Mouse (Mus musculus): ENCODE measurements at regions not wholly inside any gene's neighbourhood (a gene's known extent, or its start where the extent isn't known, plus 50 kb on each side); places are given as distances from the start of the nearest gene placed in this dataset.

DNA sequence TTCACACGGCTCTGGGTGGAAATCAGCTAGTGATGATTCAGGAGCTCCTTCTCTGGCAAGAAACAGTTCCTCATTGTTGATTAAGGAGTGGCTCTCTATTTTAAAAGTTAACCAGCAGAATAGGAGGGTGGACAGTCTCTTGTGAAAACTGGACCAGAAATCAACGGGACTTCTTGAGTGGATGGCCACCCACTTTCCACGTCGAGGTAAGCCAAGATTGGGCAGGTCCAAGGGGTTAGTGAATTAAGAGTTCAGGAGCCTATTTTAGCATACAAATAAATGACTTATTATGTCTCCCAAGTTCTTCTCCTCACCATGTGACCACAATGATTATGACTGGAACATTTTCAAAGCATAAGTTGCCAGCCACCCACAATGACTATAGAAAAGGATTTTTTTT is 77.7 kb upstream of the Dkk2 start:
- no peak for DNase-seq (ENCODE audit: low spot score)
- 82% methylated on average over 4 of the region's 4 CpGs for WGBS
- no peaks in the 10 kb centered on the region for H3K36me3 ChIP-seq
- H3K27me3 ChIP-seq (ENCODE audit: low read depth, poor library complexity, severe bottlenecking), result no peaks in the 10 kb centered on the region
- no peak overlapping the region for H3K4me3 ChIP-seq
- H3K9me3 ChIP-seq (replicated peaks), result no peaks in the 10 kb centered on the region
- H3K27ac ChIP-seq, result no peak overlapping the region
- no peaks in the 10 kb centered on the region for H3K4me1 ChIP-seq

DNA sequence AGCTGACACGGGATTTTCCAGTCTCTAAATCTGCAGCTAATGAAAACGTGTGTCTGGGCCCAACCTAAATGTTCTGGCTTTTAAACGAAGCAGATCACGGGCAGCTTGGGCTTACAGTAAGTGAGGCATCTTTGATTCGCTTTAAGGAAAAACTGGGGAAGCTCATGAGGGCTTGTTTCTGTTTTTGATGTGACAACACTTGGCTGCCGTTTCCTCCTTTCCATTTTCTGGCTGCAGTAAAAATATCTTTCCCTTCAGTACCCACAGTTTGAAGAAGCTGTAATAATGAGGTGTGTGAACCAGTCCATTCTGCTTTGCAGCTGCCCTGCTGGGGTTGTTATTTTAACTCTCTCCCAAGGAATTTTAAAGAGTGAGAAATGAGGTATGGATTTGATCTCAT is 69.9 kb upstream of the Dkk2 start:
- H3K36me3 ChIP-seq, result no peaks in the 10 kb centered on the region
- 59% methylated on average over 6 of the region's 6 CpGs for WGBS
- no peak overlapping the region for H3K27ac ChIP-seq
- no peak overlapping the region for H3K4me3 ChIP-seq
- H3K27me3 ChIP-seq (ENCODE audit: low read depth, poor library complexity, severe bottlenecking), result no peaks in the 10 kb centered on the region
- H3K4me1 ChIP-seq, result peaks cover 7% of the 10 kb centered on the region; the same call in 1 of the 2 replicates
- no peaks in the 10 kb centered on the region for H3K9me3 ChIP-seq (replicated peaks)
- DNase-seq (ENCODE audit: low spot score), result no peak

DNA sequence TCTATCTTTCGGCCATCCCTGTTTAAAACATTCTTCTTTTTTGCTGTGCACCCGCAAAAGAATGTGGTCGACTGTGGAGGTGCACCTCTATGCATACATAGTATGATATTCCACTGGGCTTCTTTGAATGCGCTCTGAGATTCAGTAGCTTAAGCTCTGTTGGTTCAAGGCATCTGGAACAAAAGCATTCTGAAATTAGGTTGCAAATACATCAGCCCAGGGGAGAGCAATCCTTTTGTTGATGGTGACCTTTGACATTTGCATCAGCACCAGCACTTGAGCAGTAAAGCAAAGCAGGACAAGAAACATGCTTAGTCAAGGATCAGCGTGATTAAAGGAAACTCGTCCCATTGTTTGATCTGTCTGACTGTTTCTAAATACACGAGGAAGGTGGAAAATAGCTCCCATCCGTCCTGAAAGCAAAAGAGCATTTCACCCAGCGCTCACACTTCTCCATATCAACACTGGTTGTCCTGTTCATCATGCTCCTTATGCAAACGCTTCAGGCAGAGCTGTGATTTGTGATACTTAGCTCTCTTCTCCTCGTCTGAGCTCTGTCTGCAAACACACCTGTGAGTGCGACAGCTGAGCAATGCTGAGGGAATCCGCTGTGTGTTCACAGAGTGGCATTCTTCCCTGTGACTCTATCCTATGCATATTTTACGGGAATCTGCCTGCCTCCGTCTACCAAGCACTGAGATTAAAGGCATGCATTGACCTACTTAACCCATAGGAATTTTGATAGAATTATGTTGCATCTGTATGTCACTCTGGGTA is 67.4 kb upstream of the Dkk2 start:
- Histone ChIP-seq H3K4me1 (peaks cover 12% of the 10 kb centered on the region; the same call in 1 of the 2 replicates), H3K27me3 (ENCODE audit: low read depth, poor library complexity, severe bottlenecking) (no peaks in the 10 kb centered on the region), H3K36me3 (no peaks in the 10 kb centered on the region), H3K9me3 (replicated peaks) (no peaks in the 10 kb centered on the region), H3K27ac (no peak overlapping the region), H3K4me3 (no peak overlapping the region)
- no peak for DNase-seq (ENCODE audit: low spot score)
- 50% methylated on average over 15 of the region's 15 CpGs for WGBS

DNA sequence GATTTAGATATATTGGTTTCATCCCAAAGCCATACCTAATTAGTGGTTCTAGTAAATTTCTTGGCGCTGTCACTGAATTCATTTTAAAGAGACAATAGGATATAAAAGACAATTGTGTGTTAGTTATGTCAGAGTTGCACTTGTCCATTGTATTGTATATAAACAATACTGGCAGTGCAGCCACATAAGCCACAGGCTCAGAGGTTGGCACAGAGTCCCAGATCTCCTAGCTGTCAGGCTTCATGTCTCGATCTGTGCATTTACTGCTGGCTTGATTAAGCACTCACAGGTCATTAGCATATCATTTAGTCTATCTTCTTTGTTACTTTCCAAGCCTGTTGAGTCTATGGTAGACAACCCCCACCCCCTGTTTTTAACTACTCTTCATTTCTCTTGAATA is 66.6 kb upstream of the Dkk2 start:
- no peak overlapping the region for H3K4me3 ChIP-seq
- H3K27me3 ChIP-seq (ENCODE audit: low read depth, poor library complexity, severe bottlenecking), result no peaks in the 10 kb centered on the region
- WGBS, result 78% methylated on average over 2 of the region's 2 CpGs
- peaks cover 12% of the 10 kb centered on the region; the same call in 1 of the 2 replicates for H3K4me1 ChIP-seq
- no peak for DNase-seq (ENCODE audit: low spot score)
- no peaks in the 10 kb centered on the region for H3K9me3 ChIP-seq (replicated peaks)
- no peaks in the 10 kb centered on the region for H3K36me3 ChIP-seq
- H3K27ac ChIP-seq, result no peak overlapping the region

DNA sequence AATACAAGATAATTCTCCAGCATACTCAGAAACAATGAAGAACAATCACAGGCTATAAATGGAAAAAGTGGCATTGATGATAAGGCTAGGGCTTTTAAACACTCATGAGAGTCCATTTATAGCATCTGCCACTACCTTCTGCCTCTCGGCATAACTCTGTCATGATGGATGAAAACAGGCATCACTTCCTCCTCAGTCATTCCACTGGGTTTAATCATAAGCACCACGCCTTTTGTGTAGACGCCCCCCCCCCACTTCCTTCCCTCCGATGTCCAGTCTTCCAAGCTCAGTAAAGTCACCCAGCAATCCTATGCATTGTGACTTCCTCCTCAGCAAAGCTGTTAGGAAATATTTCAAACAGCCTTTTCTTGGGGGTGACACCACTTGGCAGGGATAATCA is 63.1 kb upstream of the Dkk2 start:
- DNase-seq (ENCODE audit: low spot score), result no peak
- WGBS, result 63% methylated on average over 4 of the region's 4 CpGs
- Histone ChIP-seq H3K9me3 (replicated peaks) (no peaks in the 10 kb centered on the region), H3K4me3 (no peak overlapping the region), H3K36me3 (no peaks in the 10 kb centered on the region), H3K27me3 (ENCODE audit: low read depth, poor library complexity, severe bottlenecking) (no peaks in the 10 kb centered on the region), H3K4me1 (peaks cover 10% of the 10 kb centered on the region; the same call in 1 of the 2 replicates), H3K27ac (no peak overlapping the region)

DNA sequence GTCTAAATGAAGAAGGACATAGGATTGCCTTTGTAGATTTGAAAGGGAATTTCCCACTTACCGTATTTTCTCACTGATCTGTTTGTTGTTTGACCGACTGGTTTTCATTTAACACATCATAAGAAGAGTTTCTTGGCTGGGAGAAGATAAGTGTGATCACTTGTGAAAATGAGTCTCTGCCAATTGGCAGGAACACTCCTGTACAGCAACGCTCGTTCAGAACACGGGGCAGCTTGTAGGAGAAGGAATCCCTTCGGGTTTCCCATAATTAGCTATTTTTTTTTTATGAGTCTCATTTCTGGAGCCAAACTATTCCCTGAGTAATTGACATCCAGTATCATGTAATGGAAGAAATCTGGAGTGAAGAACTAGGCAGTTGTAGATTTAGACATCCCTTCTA is 61.8 kb upstream of the Dkk2 start:
- 75% methylated on average over 6 of the region's 6 CpGs for WGBS

GRCm38 (mm10) chr3:132029112-132029511 is 56.0 kb upstream of the Dkk2 start:
- 92% methylated on average over 3 of the region's 3 CpGs for WGBS
- no peak for DNase-seq (ENCODE audit: low spot score)
- Histone ChIP-seq H3K27ac (no peak overlapping the region), H3K27me3 (ENCODE audit: low read depth, poor library complexity, severe bottlenecking) (no peaks in the 10 kb centered on the region), H3K4me1 (peaks cover 14% of the 10 kb centered on the region), H3K9me3 (replicated peaks) (no peaks in the 10 kb centered on the region), H3K36me3 (no peaks in the 10 kb centered on the region), H3K4me3 (no peak overlapping the region)

More for the DNA sequence above, 61.8 kb upstream of the Dkk2 start:
- Histone ChIP-seq H3K36me3 (no peaks in the 10 kb centered on the region), H3K27me3 (ENCODE audit: low read depth, poor library complexity, severe bottlenecking) (no peaks in the 10 kb centered on the region), H3K27ac (no peak overlapping the region), H3K4me1 (peaks cover 5% of the 10 kb centered on the region; the same call in 1 of the 2 replicates), H3K4me3 (no peak overlapping the region), H3K9me3 (replicated peaks) (no peaks in the 10 kb centered on the region)
- DNase-seq (ENCODE audit: low spot score), result no peak

GRCm38 (mm10) chr3:132033078-132033713 is 51.9 kb upstream of the Dkk2 start:
- H3K9me3 ChIP-seq (replicated peaks), result no peaks in the 10 kb centered on the region
- no peak overlapping the region for H3K4me3 ChIP-seq
- 0 out of 2 replicates have a peak overlapping the region, but pooled peaks have one; percentile 19 for H3K27ac ChIP-seq
- H3K27me3 ChIP-seq (ENCODE audit: low read depth, poor library complexity, severe bottlenecking), result no peaks in the 10 kb centered on the region
- 53% methylated on average over 5 of the region's 5 CpGs for WGBS
- H3K36me3 ChIP-seq, result no peaks in the 10 kb centered on the region
- peaks cover 14% of the 10 kb centered on the region for H3K4me1 ChIP-seq
- DNase-seq (ENCODE audit: low spot score), result no peak

DNA sequence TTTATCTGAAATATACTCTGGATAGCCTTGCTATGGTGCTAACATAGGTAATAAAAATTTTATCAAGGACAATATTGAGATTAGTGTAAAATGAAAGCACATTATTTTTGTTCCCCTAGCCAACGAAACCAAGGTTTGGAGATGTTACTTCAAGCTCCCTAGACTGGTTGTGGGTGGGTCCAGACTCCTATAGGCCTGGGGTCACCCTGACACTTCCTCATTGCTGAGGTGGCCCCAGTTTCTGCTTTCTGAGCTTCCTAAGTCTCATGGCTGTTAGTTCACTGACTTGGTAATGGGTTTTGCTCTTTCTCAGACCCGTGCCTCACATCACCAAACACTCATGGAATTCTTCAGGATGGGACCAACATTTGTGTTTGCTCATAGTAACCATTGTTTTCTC is 49.9 kb upstream of the Dkk2 start:
- Histone ChIP-seq H3K27ac (no peak overlapping the region), H3K9me3 (replicated peaks) (no peaks in the 10 kb centered on the region), H3K36me3 (no peaks in the 10 kb centered on the region), H3K4me3 (no peak overlapping the region), H3K27me3 (ENCODE audit: low read depth, poor library complexity, severe bottlenecking) (no peaks in the 10 kb centered on the region), H3K4me1 (peaks cover 14% of the 10 kb centered on the region)
- DNase-seq (ENCODE audit: low spot score), result no peak
- 74% methylated on average over 2 of the region's 2 CpGs for WGBS

Measured in limb, embryonic 10.5 days (tissue).